Mouse (Mus musculus): ENCODE measurements around the gene Ola1.

Ola1 gene

GRCm38 (mm10) chr2:73066307-73067167 is 152.2 kb downstream of the Ola1 start:
- no peak for DNase-seq (ENCODE audit: low spot score in 2 of 2)

DNA sequence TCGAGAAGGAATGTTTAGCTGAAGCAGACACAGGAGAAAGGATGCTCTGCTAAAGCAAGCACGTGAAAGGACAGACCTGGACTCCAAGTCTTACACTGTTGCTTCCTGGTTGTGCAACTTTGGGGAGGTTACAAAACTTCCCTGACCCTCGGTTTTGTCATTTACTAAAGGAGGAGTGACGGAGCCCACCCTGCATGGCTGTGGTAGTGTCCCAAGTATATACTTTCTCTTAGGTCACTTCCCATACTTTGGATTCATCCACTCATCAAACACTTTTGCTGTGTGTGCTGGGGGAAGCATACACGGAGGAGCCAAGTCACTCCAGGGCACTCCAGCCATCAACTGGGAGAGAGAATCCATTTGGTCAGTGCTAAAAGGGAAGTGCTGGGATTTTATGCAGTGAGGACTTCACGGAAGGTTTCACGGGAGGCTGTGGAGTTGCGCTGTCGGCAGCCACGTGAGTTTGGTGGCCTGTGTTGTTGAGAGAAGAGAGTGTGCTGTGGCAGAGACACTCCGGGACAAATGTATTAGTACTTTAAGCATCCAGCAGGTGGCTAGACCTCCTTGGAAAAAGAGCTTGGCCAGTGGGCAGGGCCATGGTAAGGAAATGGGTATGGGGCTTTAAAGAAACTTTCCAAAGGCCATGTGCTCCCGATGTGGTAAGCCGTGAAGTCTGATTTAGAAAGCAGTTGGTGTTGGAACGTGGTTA is 154.7 kb downstream of the Ola1 start:
- peak in 1 of 2 experiments; percentile 53 for DNase-seq (ENCODE audit: low spot score in 2 of 2)

DNA sequence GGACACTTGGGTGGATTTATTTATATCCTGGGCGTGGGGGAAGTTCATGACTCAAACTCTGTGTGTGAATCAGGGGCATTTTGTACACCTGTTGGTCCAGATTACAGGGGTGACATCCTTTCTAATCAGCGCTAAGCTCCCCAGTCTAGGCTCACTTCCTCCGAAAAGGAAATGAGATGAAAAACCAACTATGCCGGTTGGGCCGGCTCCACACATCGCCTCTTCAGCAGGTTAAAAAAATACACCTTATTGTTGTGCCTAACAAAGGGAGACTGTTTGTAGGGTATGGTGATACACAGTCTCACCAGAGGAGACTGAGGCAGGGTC is 158.5 kb downstream of the Ola1 start:
- no peak for DNase-seq (ENCODE audit: low spot score in 2 of 2)

DNA sequence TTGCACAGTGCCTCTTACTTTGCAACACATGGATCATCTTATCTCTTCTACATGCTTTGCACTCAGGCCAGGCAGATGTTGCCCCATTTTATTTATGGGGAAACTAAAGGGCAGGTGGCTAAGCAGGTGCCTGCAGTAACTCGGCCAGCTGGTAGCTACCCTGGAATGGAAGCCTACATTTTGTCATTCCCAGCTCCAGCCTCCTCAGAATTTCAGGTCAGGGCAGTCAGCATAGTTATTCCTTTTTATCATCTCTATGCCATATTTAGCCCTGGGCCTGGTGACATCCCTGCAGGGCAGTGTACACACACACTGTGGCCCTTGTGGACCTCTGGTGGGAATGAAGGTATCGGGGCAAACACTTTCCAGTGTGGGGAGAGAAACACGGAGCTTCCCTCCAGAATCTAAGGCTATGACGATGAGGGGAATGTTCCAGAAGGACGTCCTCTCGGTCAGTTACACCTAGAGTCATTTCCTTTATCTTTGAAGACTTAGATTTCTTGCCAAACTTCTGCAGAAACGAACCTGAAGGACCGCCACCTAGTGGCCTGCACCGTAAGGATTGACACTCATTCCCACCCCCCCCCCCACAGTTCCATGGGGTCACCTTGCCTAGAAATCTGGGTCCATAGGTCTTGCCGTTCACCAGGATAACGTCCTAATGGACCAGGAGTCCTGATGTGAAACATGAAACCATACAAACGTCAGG is 159.0 kb downstream of the Ola1 start:
- DNase-seq (ENCODE audit: low spot score in 2 of 2): no peak

DNA sequence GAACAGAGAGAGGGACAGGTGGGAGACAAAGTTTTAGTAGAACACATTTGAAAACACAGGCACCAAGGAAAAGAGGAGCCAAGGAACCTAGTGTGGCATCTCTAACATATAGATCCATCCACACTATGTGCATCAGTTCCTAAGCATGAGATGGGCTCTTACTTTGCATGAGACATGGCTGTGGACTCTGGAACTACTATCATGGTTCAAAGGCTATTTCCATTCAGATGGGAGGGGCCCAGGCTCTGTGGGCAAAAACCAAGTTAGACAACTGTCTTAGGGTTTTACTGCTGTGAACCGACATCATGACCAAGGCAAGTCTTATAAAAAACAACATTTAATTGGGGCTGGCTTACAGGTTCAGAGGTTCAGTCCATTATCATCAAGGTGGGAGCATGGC is 160.4 kb downstream of the Ola1 start:
- DNase-seq (ENCODE audit: low spot score in 2 of 2): peak in 1 of 2 experiments; percentile 20

DNA sequence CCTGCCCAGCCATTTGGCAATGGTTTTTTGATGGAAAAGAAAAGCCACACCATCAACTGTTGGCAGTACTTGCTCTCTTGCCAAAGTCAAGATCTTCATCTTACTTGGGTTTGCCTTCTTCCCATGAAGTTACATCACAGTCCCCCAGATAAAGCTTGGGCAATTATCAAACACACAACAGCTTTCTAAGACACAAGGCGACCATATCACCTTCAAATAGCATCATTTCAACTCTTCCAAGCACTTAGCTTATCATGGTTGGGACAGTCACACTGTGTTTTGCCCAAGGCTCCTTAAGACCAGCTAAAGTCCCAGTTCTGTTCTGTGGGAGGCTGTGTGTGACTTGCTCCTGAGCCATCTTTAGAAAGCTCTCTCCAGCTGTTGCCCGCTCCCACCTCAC is 161.1 kb downstream of the Ola1 start:
- no peak for DNase-seq (ENCODE audit: low spot score in 2 of 2)

GRCm38 (mm10) chr2:73056090-73056956 is 162.4 kb downstream of the Ola1 start:
- DNase-seq (ENCODE audit: low spot score in 2 of 2): peak in 1 of 2 experiments; percentile 34

GRCm38 (mm10) chr2:73053791-73054490 is 164.8 kb downstream of the Ola1 start:
- DNase-seq (ENCODE audit: low spot score in 2 of 2): no peak

DNA sequence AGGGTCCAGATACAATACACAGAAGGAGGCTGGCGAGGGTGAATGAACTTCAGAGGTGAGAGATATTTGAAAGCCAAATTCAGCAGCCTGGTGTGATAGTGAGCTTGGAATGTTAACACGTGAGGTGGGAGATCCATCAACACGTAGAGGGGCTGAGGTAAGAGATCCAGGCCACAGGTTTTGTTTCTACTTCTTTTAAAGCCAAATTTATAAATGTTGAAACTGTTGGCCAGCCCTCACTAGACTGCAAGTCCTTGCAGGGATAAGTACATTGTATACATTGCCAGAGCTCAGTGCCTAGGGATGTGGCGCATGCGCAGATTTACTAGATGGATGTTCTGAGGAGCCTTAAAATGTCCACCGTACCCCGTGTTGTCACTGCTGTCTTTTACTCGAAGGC is 168.3 kb downstream of the Ola1 start:
- peak in 1 of 2 experiments; percentile 47 for DNase-seq (ENCODE audit: low spot score in 2 of 2)

DNA sequence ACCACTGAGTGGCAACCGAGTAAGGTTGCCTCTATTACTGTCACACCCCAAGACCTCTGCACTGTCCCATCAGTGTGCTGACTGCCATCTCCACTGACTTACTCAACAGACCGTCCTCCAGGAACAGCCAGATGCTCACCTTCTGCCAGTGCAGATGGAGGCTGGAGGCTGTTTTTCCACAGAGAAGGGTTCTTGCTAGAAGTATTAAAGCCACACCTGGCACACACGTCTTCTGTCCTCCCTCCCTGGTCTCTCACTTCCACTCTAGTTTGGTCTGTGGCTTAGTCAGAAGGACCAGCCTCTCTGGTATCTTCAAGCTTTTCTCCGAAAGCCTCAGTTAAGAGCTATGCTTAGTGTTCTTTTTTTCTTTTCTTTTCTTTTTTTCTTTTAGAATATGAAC is 168.7 kb downstream of the Ola1 start:
- DNase-seq (ENCODE audit: low spot score in 2 of 2): peak in 1 of 2 experiments; percentile 44

GRCm38 (mm10) chr2:73049001-73049684 is 169.6 kb downstream of the Ola1 start:
- DNase-seq (ENCODE audit: low spot score in 2 of 2): no peak

DNA sequence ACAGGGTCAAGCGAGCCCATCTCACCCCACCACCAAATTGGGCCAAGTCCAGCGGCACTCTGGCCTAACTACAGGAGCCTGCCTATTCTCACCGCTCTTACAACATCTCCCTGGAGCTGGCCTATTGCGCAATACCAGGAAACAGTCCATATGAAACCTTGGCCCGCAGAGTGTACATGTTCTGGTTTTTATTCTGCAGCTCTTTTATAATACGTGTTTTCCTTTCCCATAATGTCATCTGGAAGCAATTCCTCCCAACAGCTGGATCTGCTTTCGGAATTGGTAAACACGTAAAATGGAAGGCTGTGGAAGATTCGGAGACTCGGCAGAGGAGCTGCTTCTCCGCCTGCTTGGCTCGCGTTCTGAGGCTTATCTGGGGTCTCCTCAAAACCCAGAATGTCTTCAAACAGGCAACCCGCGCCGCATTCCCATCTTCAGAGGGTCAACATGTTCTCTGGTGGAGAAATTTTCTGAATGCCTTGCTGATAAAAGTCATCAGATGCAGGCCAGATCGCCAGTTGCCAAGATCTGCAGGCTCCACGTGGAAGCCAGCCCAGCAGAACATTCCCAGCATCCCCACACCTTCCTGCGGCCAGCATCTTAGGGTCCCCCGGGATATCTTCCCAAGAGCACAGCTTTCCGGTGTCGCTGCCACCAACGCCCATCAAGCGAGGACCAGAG is 171.5 kb downstream of the Ola1 start:
- peak; percentile 71 to 76 for DNase-seq (ENCODE audit: low spot score in 2 of 2)

DNA sequence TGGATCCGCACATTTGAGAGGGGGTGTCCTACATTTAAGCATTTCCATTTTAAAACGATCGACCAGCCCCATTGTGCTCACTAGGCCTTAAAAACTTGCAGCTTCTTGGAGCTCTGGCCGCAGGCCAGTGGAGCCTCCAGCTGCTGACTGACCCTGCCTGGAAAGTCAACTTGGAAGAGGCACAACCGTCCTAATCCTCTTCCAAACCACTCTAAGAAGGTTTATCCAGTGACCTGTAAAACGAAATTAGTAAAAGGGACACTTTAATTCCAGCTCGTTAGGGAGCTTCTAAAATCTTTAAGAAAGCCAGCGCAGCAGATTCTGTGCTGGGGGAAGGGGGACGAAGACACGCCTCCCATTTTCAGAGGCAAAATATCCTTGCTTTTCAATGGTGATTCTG is 172.1 kb downstream of the Ola1 start:
- peak; percentile 71 to 74 for DNase-seq (ENCODE audit: low spot score in 2 of 2)

DNA sequence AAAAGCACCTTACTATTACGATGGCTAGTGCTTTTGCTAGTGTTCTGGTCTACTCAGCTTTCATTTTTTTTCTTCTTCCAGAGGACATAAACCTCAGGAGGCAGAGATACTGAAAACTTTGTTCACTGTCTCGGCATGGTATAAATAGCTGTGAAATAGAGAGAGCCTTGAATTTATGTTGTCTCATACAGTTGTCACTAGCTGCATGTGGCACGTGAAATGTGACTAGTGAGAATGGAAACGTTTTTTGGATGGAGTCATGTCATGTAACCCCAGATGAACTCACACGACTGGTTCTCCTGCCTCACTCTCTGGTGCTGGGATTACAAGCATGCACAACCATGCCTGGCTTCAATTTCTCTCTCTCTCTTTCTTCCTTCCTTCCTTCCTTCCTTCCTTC is 173.2 kb downstream of the Ola1 start:
- DNase-seq (ENCODE audit: low spot score in 2 of 2): no peak
